Mouse (Mus musculus): ENCODE measurements around the gene Kcnk4. TPM values are rescaled to one million over a fixed set of nuclear protein-coding genes. Genes with fewer than 3 reads are reported as not detected.
A peak's percentile ranks its signal among the peaks of the same experiment; 100 is the strongest.

Gene Kcnk4
- total and polyA plus RNA-seq, 3 experiments = 0.21 to 0.80 TPM; not detected in 1

GRCm38 (mm10) chr19:6978639-6978974 is 44.3 kb upstream of the Kcnk4 start:
- Histone ChIP-seq H3K9me3 (replicated peaks; ENCODE audit: low read length) (no peaks in the 10 kb centered on the region), H3K4me2 (ENCODE audit: insufficient read depth, low read depth, poor library complexity, severe bottlenecking) (peak overlapping the region; percentile 69), H3K36me3 (replicated peaks in 1 of 2; ENCODE audit: control insufficient read depth in 1 of 2, insufficient read depth in 1 of 2, low read length in 1 of 2) (peaks cover 20 to 42% of the 10 kb centered on the region in 2 experiments), H3K27ac (ENCODE audit: insufficient read depth, low read depth) (peak overlapping the region; percentile 32; the same call in 1 of the 2 replicates), H3K4me3 (replicated peaks in 1 of 3; ENCODE audit: low read depth in 2 of 3, low read length in 2 of 3, poor library complexity in 1 of 3) (peak overlapping the region; percentile 66 to 83 (median 68)), H3K79me2 (replicated peaks; ENCODE audit: control insufficient read depth, extremely low read depth, insufficient read depth, poor library complexity, severe bottlenecking) (peaks cover 29% of the 10 kb centered on the region), H3K9ac (ENCODE audit: insufficient read depth, low read depth) (peak overlapping the region; percentile 50; the same call in 1 of the 2 replicates), H3K4me1 (ENCODE audit: control insufficient read depth in 1 of 2, insufficient read depth in 2 of 2) (peaks cover 15 to 49% of the 10 kb centered on the region in 2 experiments), H3K27me3 (replicated peaks) (no peaks in the 10 kb centered on the region)
- in situ Hi-C loops (cut with MboI; ENCODE audit: low pct_ligation_motif_present, low pct_unique_long_range_greater_than_20kb, low sequenced_read_pairs) = no loop called here
- TF ChIP-seq MXI1 (IDR thresholded peaks at IDR 0.05; ENCODE audit: low read depth, low read length) (no peak), BHLHE40 (IDR thresholded peaks at IDR 0.05; ENCODE audit: low read depth, low read length) (no peak), UBTF (IDR thresholded peaks at IDR 0.05; ENCODE audit: low read depth, low read length) (no peak), SMC3 (IDR thresholded peaks at IDR 0.05; ENCODE audit: low read depth, low read length) (no peak), TBP (conservative IDR thresholded peaks at IDR 0.05; ENCODE audit: low read depth, low read length) (no peak), KAT2A (IDR thresholded peaks at IDR 0.05; ENCODE audit: insufficient replicate concordance, low read length) (no peak), MAX (IDR thresholded peaks at IDR 0.05; ENCODE audit: low read length) (no peak), CTCF (conservative IDR thresholded peaks at IDR 0.05 in 1 of 2, IDR thresholded peaks at IDR 0.05 in 1 of 2; ENCODE audit: low read depth in 2 of 2, low read length in 2 of 2) (no peak), ZKSCAN1 (IDR thresholded peaks at IDR 0.05; ENCODE audit: borderline replicate concordance, low read depth, low read length) (no peak), MAZ (IDR thresholded peaks at IDR 0.05; ENCODE audit: low read depth, low read length) (no peak), MEF2A (IDR thresholded peaks at IDR 0.05; ENCODE audit: borderline replicate concordance, low read depth, low read length) (no peak), POLR2A (IDR thresholded peaks at IDR 0.05; ENCODE audit: low read depth, low read length) (no peak), HCFC1 (IDR thresholded peaks at IDR 0.05; ENCODE audit: low read depth, low read length) (no peak), ZMIZ1 (IDR thresholded peaks at IDR 0.05; ENCODE audit: low read depth, low read length) (no peak), JUND (conservative IDR thresholded peaks at IDR 0.05; ENCODE audit: low read depth, low read length) (no peak)
- dilution Hi-C loops (cut with MboI; ENCODE audit: extremely low pct_ligation_motif_present, extremely low pct_unique_long_range_greater_than_20kb, low sequenced_read_pairs) = no loop called here
- no peak for DNase-seq (ENCODE audit: extremely low read depth)

DNA sequence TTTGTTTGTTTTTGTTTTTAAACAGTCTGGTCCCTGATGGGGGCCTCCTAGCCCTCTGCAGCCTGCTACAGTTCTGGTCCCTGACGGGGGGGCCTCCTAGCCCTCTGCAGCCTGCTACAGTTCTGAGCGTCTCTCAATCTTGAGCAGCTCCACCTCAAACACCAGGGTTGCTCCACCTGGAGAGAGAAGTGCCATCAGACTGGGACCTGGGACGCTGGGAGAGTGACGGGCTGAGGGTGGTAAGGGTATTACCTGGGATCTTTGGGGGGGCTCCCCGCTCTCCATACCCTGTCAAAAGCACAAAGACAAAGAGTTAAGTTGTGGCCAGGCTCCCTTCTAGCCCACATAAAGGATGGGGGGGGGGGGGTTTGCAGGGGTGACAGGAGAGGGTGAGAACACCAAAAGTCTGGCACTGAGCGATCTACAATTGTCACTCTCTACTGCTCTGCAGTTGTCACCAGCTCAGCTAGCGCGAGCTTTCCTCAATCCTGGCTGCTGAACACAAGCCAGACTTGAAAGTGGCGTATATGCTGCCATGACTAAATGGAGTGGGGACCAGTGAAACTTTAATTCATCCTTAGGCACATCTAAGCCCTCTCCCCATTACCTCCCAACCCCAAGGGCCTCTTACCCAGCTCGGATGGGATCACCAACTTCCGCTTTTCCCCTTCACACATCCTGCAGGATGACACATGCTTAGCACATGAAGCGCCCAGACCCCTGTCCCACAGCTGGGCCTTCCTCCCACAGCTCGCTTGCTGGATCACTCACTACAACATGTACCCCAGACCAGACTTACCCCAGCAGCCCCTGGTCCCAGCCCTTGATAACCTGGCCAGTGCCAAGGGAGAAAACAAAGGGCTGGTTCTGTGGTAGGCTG is 43.7 kb upstream of the Kcnk4 start:
- Histone ChIP-seq H3K9me3 (replicated peaks; ENCODE audit: low read length) (no peaks in the 10 kb centered on the region), H3K4me2 (ENCODE audit: insufficient read depth, low read depth, poor library complexity, severe bottlenecking) (peak overlapping the region; percentile 69), H3K27ac (ENCODE audit: insufficient read depth, low read depth) (peak overlapping the region; percentile 32; the same call in 1 of the 2 replicates), H3K4me1 (ENCODE audit: control insufficient read depth in 1 of 2, insufficient read depth in 2 of 2) (peaks cover 15 to 49% of the 10 kb centered on the region in 2 experiments), H3K4me3 (replicated peaks in 1 of 3; ENCODE audit: low read depth in 2 of 3, low read length in 2 of 3, poor library complexity in 1 of 3) (no peak overlapping the region), H3K27me3 (replicated peaks) (no peaks in the 10 kb centered on the region), H3K79me2 (replicated peaks; ENCODE audit: control insufficient read depth, extremely low read depth, insufficient read depth, poor library complexity, severe bottlenecking) (peaks cover 29% of the 10 kb centered on the region), H3K9ac (ENCODE audit: insufficient read depth, low read depth) (peak overlapping the region; percentile 50; the same call in 1 of the 2 replicates), H3K36me3 (replicated peaks in 1 of 2; ENCODE audit: control insufficient read depth in 1 of 2, insufficient read depth in 1 of 2, low read length in 1 of 2) (peaks cover 18 to 38% of the 10 kb centered on the region in 2 experiments)
- dilution Hi-C loops (cut with MboI; ENCODE audit: extremely low pct_ligation_motif_present, extremely low pct_unique_long_range_greater_than_20kb, low sequenced_read_pairs) (no loop called here), in situ Hi-C loops (cut with MboI; ENCODE audit: low pct_ligation_motif_present, low pct_unique_long_range_greater_than_20kb, low sequenced_read_pairs) (no loop called here)
- no peak for TF ChIP-seq USF2 (conservative IDR thresholded peaks at IDR 0.05; ENCODE audit: low read depth, low read length)
- TF ChIP-seq KAT2A (IDR thresholded peaks at IDR 0.05; ENCODE audit: insufficient replicate concordance, low read length) = no peak
- TF ChIP-seq IRF4 (IDR thresholded peaks at IDR 0.05; ENCODE audit: low read depth, low read length) = no peak
- no peak for TF ChIP-seq MAFK (IDR thresholded peaks at IDR 0.05; ENCODE audit: insufficient replicate concordance, low read length)
- TF ChIP-seq ZMIZ1 (IDR thresholded peaks at IDR 0.05; ENCODE audit: low read depth, low read length) = no peak
- no peak for TF ChIP-seq SMC3 (IDR thresholded peaks at IDR 0.05; ENCODE audit: low read depth, low read length)
- no peak for TF ChIP-seq ZKSCAN1 (IDR thresholded peaks at IDR 0.05; ENCODE audit: borderline replicate concordance, low read depth, low read length)
- no peak for TF ChIP-seq UBTF (IDR thresholded peaks at IDR 0.05; ENCODE audit: low read depth, low read length)
- no peak for TF ChIP-seq RAD21 (IDR thresholded peaks at IDR 0.05; ENCODE audit: low read depth, low read length)
- TF ChIP-seq MEF2A (IDR thresholded peaks at IDR 0.05; ENCODE audit: borderline replicate concordance, low read depth, low read length) = no peak
- TF ChIP-seq JUN (IDR thresholded peaks at IDR 0.05; ENCODE audit: insufficient read depth, low read depth, low read length) = no peak
- TF ChIP-seq SIN3A (IDR thresholded peaks at IDR 0.05; ENCODE audit: low read length) = no peak
- no peak for TF ChIP-seq MYC (IDR thresholded peaks at IDR 0.05; ENCODE audit: low read depth, low read length)
- TF ChIP-seq CTCF (conservative IDR thresholded peaks at IDR 0.05 in 1 of 2, IDR thresholded peaks at IDR 0.05 in 1 of 2; ENCODE audit: low read depth in 2 of 2, low read length in 2 of 2) = no peak
- TF ChIP-seq ZNF384 (IDR thresholded peaks at IDR 0.05; ENCODE audit: low read depth, low read length) = no peak
- TF ChIP-seq NELFE (IDR thresholded peaks at IDR 0.05; ENCODE audit: low read depth, low read length) = no peak
- no peak for TF ChIP-seq TCF12 (IDR thresholded peaks at IDR 0.05; ENCODE audit: low read depth, low read length)
- no peak for TF ChIP-seq NRF1 (IDR thresholded peaks at IDR 0.05; ENCODE audit: low read depth, low read length)
- TF ChIP-seq E2F4 (IDR thresholded peaks at IDR 0.05; ENCODE audit: insufficient replicate concordance, low read depth, low read length) = no peak
- no peak for TF ChIP-seq MAZ (IDR thresholded peaks at IDR 0.05; ENCODE audit: low read depth, low read length)
- DNase-seq (ENCODE audit: extremely low read depth) = no peak

All from CH12.LX (cell line).